Mouse (Mus musculus): ENCODE data around the gene Tspyl2.

DNA sequence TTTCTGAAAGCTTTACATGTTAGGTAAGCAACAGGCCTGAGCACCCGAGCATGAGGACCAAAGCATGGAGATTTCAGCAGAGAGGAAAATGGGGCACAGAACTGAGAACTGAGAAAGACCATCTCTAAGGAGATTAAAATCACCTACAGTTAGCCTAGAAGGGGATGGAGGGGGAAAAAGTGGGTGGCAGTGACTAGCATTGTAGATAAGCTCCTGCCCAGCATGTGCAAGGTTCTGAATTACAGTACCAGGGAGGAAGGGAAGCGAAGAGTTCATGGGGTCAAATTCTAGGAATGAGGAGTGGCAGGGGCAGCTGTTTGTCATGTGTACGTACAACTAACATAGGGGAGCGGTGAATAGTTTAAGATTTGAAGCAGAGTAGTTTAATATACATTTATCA, 21.7 kb downstream of the Tspyl2 start:
- no peak for TF ChIP-seq GATA1 (IDR thresholded peaks at IDR 0.05; ENCODE audit: borderline replicate concordance, low read length)
- no peak for TF ChIP-seq FLI1 (IDR thresholded peaks at IDR 0.05; ENCODE audit: low read length)

All from megakaryocyte, embryonic 14.5 days (primary cell).